Mouse (Mus musculus) MEL (cell line): ENCODE measurements around the gene Urgcp. TPM values are rescaled to one million over a fixed set of nuclear protein-coding genes. Genes with fewer than 3 reads are reported as not detected.

Experiments used
- DNase-seq: peaks from one replicate; pipeline ENCODE4 v3.0.0; 2011; ENCODE audit warnings: low read depth, low spot score
- H3K27ac ChIP-seq: 2 replicates; pipeline ENCODE4 v1.5.1; 2012; ENCODE audit warnings: low read depth, mild to moderate bottlenecking, control low read depth, low read length, moderate library complexity; ENCODE audit not compliant: control insufficient read depth
- H3K27me3 ChIP-seq, 2 experiments: fragments of 150-350 bp in 1 of 2; sonication (generic) in 1 of 2; 2 replicates each; pipeline ENCODE4 v1.6.1; 2012; ENCODE audit warnings: low read length in 2 of 2, mild to moderate bottlenecking in 2 of 2, improper control_type of control experiment in 1 of 2, moderate library complexity in 1 of 2; ENCODE audit not compliant: insufficient read depth in 2 of 2, control insufficient read depth in 1 of 2
- H3K36me3 ChIP-seq, 2 experiments: 2 replicates each; pipeline ENCODE4 v1.6.1; 2012 to 2014; ENCODE audit warnings: low read length in 2 of 2, improper control_type of control experiment in 1 of 2, inconsistent platforms in 1 of 2, mild to moderate bottlenecking in 1 of 2; ENCODE audit not compliant: insufficient read depth in 2 of 2, control insufficient read depth in 1 of 2
- H3K4me1 ChIP-seq, 2 experiments: fragments of 150-350 bp in 1 of 2; sonication (generic) in 1 of 2; 2 replicates each; pipeline ENCODE4 v1.6.1; 2012; ENCODE audit warnings: low read length in 2 of 2, improper control_type of control experiment in 1 of 2, mild to moderate bottlenecking in 1 of 2; ENCODE audit not compliant: insufficient read depth in 2 of 2, control insufficient read depth in 1 of 2
- H3K4me3 ChIP-seq, 2 experiments: fragments of 150-350 bp in 1 of 2; sonication (generic) in 1 of 2; 2 replicates each; pipeline ENCODE4 v1.5.1; 2012; ENCODE audit warnings: low read depth in 2 of 2, low read length in 2 of 2, mild to moderate bottlenecking in 2 of 2, moderate library complexity in 2 of 2, control low read depth in 1 of 2, improper control_type of control experiment in 1 of 2; ENCODE audit not compliant: control insufficient read depth in 1 of 2, insufficient read depth in 1 of 2
- H3K79me2 ChIP-seq: 2 replicates; pipeline ENCODE4 v1.6.1; 2012; ENCODE audit warnings: mild to moderate bottlenecking, low read length, moderate library complexity; ENCODE audit not compliant: control insufficient read depth, poor library complexity, insufficient read depth
- H3K9ac ChIP-seq: 2 replicates; pipeline ENCODE4 v1.6.1; 2012; ENCODE audit warnings: low read depth, mild to moderate bottlenecking, control low read depth, low read length, moderate library complexity; ENCODE audit not compliant: control insufficient read depth, poor library complexity, severe bottlenecking
- H3K9me3 ChIP-seq: fragments of 150-350 bp; sonication (generic); replicated peaks from 2 replicates; pipeline ENCODE4 v1.6.1; 2012; ENCODE audit warnings: mild to moderate bottlenecking, low read length, improper control_type of control experiment, moderate library complexity; ENCODE audit not compliant: insufficient read depth
- BHLHE40 ChIP-seq: IDR thresholded peaks from 2 replicates; pipeline ENCODE4 v1.6.1; 2012; ENCODE audit warnings: low read depth, mild to moderate bottlenecking, inconsistent platforms, low read length, improper control_type of control experiment, borderline replicate concordance
- E2F4 ChIP-seq: IDR thresholded peaks from 2 replicates; pipeline ENCODE4 v1.6.1; 2011; ENCODE audit warnings: low read depth, low read length, improper control_type of control experiment, borderline replicate concordance
- ELF1 ChIP-seq: IDR thresholded peaks from 2 replicates; pipeline ENCODE4 v1.6.1; 2014; ENCODE audit warnings: low read depth, mild to moderate bottlenecking, inconsistent platforms, low read length, improper control_type of control experiment, moderate library complexity
- EP300 ChIP-seq, 2 experiments: IDR thresholded peaks; 2 replicates each; pipeline ENCODE4 v1.6.1; 2011; ENCODE audit warnings: improper control_type of control experiment in 2 of 2, low read length in 2 of 2, low read depth in 1 of 2, mild to moderate bottlenecking in 1 of 2
- ETS1 ChIP-seq: IDR thresholded peaks from 2 replicates; pipeline ENCODE4 v1.6.1; 2012; ENCODE audit warnings: low read depth, mild to moderate bottlenecking, inconsistent platforms, low read length, improper control_type of control experiment, moderate library complexity
- HCFC1 ChIP-seq: IDR thresholded peaks from 2 replicates; pipeline ENCODE4 v1.6.1; 2012; ENCODE audit warnings: low read depth, mild to moderate bottlenecking, inconsistent platforms, low read length, improper control_type of control experiment, moderate library complexity
- KAT2A ChIP-seq: conservative IDR thresholded peaks from 2 replicates; pipeline ENCODE4 v1.6.1; 2012; ENCODE audit warnings: low read depth, low read length, improper control_type of control experiment, inconsistent platforms
- MAX ChIP-seq: IDR thresholded peaks from 2 replicates; pipeline ENCODE4 v1.6.1; 2011; ENCODE audit warnings: low read length, improper control_type of control experiment
- MAZ ChIP-seq: IDR thresholded peaks from 2 replicates; pipeline ENCODE4 v1.6.1; 2012; ENCODE audit warnings: low read depth, mild to moderate bottlenecking, inconsistent platforms, low read length, improper control_type of control experiment
- MXI1 ChIP-seq: IDR thresholded peaks from 2 replicates; pipeline ENCODE4 v1.6.1; 2011; ENCODE audit warnings: mild to moderate bottlenecking, low read depth, low read length, improper control_type of control experiment
- MYB ChIP-seq: IDR thresholded peaks from 2 replicates; pipeline ENCODE4 v1.6.1; 2011; ENCODE audit warnings: mild to moderate bottlenecking, low read depth, low read length, improper control_type of control experiment
- MYC ChIP-seq: IDR thresholded peaks from 2 replicates; pipeline ENCODE4 v1.6.1; 2011; ENCODE audit warnings: low read depth, mild to moderate bottlenecking, low read length, improper control_type of control experiment, moderate library complexity
- POLR2AphosphoS2 ChIP-seq: IDR thresholded peaks from 2 replicates; pipeline ENCODE4 v1.6.1; 2011; ENCODE audit warnings: low read length, improper control_type of control experiment
- POLR2AphosphoS5 ChIP-seq: IDR thresholded peaks from 2 replicates; pipeline ENCODE4 v1.6.1; 2012; ENCODE audit warnings: low read depth, borderline replicate concordance, mild to moderate bottlenecking, inconsistent platforms, low read length, moderate library complexity, mixed read lengths
- RAD21 ChIP-seq: IDR thresholded peaks from 2 replicates; pipeline ENCODE4 v1.6.1; 2011; ENCODE audit warnings: mild to moderate bottlenecking, low read depth, low read length, improper control_type of control experiment
- RCOR1 ChIP-seq: IDR thresholded peaks from 2 replicates; pipeline ENCODE4 v1.6.1; 2012; ENCODE audit warnings: low read depth, mild to moderate bottlenecking, inconsistent platforms, low read length, improper control_type of control experiment
- SMC3 ChIP-seq: IDR thresholded peaks from 2 replicates; pipeline ENCODE4 v1.6.1; 2011; ENCODE audit warnings: low read depth, low read length, improper control_type of control experiment
- TBP ChIP-seq: IDR thresholded peaks from 2 replicates; pipeline ENCODE4 v1.8.0; 2011; ENCODE audit warnings: low read depth, low read length, improper control_type of control experiment
- TCF12 ChIP-seq: IDR thresholded peaks from 2 replicates; pipeline ENCODE4 v1.6.1; 2014; ENCODE audit warnings: low read depth, mild to moderate bottlenecking, inconsistent platforms, low read length, improper control_type of control experiment, moderate library complexity
- USF2 ChIP-seq, 2 experiments: IDR thresholded peaks; 2 replicates each; pipeline ENCODE4 v1.6.1; 2011 to 2012; ENCODE audit warnings: improper control_type of control experiment in 2 of 2, low read length in 2 of 2, borderline replicate concordance in 1 of 2, inconsistent platforms in 1 of 2, low read depth in 1 of 2, mild to moderate bottlenecking in 1 of 2; ENCODE audit not compliant: insufficient read depth in 1 of 2
- ZKSCAN1 ChIP-seq: IDR thresholded peaks from 2 replicates; pipeline ENCODE4 v1.6.1; 2012; ENCODE audit warnings: low read depth, mild to moderate bottlenecking, inconsistent platforms, low read length, improper control_type of control experiment, moderate library complexity
- ZNF384 ChIP-seq: IDR thresholded peaks from 2 replicates; pipeline ENCODE4 v1.6.1; 2012; ENCODE audit warnings: low read depth, mild to moderate bottlenecking, inconsistent platforms, low read length, improper control_type of control experiment
- polyA plus RNA-seq, 2 experiments: library from polyadenylated mRNA; stranded (reverse) in 1 of 2; unstranded in 1 of 2; fragments of >175 nt in 1 of 2; fragments of >200 nt in 1 of 2; gene quantifications; 2 replicates each; pipeline versions ENCODE4 v1.2.1 to v1.2.4; 2012; ENCODE audit warnings: low replicate concordance in 2 of 2, low read depth in 1 of 2; ENCODE audit not compliant: insufficient read length in 2 of 2, insufficient read depth in 1 of 2, missing spikeins in 1 of 2
- total RNA-seq: library from RNA; depleted of rRNA; stranded (reverse); fragments of 300-350 nt; gene quantifications from 2 replicates; pipeline ENCODE4 v1.2.3, GENCODE M21; 2012

Gene Urgcp
- total and polyA plus RNA-seq, 3 experiments = 19.5 to 34.9 (median 29.2) TPM

- TF ChIP-seq POLR2AphosphoS2 (no peak), USF2 (IDR thresholded peaks at IDR 0.05; ENCODE audit: borderline replicate concordance in 1 of 2, insufficient read depth in 1 of 2, low read depth in 1 of 2, low read length in 2 of 2) (no peak), SMC3 (peak; percentile 80), MAZ (no peak), POLR2AphosphoS5 (no peak), EP300 (IDR thresholded peaks at IDR 0.05; ENCODE audit: low read depth in 1 of 2, low read length in 2 of 2) (no peak), BHLHE40 (no peak), E2F4 (no peak)
These were observed 16.3 kb upstream of the Urgcp start (continued) for GRCm38 (mm10) chr11:5778481-5778880.

GRCm38 (mm10) chr11:5766019-5766418, 3.8 kb upstream of the Urgcp start:
- TF ChIP-seq ZNF384 (no peak), HCFC1 (no peak), KAT2A (no peak), BHLHE40 (no peak), MXI1 (no peak), MAX (no peak), RAD21 (no peak), ZKSCAN1 (no peak), RCOR1 (no peak), ETS1 (no peak), E2F4 (no peak), TBP (no peak), MYC (no peak), ELF1 (no peak), MYB (no peak), TCF12 (no peak), POLR2AphosphoS5 (no peak)
- TF ChIP-seq, all 39 proteins: peak for 0
- DNase-seq = no peak

More at GRCm38 (mm10) chr11:5766019-5766418, 3.8 kb upstream of the Urgcp start:
- no peak overlapping the region for H3K4me3 ChIP-seq
- H3K27me3 ChIP-seq = no peaks in the 10 kb centered on the region
- H3K36me3 ChIP-seq = peaks cover 0 to 3% of the 10 kb centered on the region in 2 experiments; a peak in 2 of 4 replicates
- no peak overlapping the region for H3K27ac ChIP-seq
- H3K79me2 ChIP-seq = peaks cover 11% of the 10 kb centered on the region
- no peak overlapping the region for H3K9ac ChIP-seq
- H3K9me3 ChIP-seq = no peaks in the 10 kb centered on the region
- H3K4me1 ChIP-seq = 0 out of 4 replicates have a peak, but pooled peaks cover 0 to 7% of the 10 kb centered on the region in 2 experiments
